Mouse (Mus musculus): ENCODE results near the gene Idh1. TPM values are rescaled to one million over a fixed set of nuclear protein-coding genes. Genes with fewer than 3 reads are reported as not detected.
A peak's percentile ranks its signal among the peaks of the same experiment; 100 is the strongest.

The Idh1 gene
- polyA plus RNA-seq, 1 experiment, result 261 TPM

DNA sequence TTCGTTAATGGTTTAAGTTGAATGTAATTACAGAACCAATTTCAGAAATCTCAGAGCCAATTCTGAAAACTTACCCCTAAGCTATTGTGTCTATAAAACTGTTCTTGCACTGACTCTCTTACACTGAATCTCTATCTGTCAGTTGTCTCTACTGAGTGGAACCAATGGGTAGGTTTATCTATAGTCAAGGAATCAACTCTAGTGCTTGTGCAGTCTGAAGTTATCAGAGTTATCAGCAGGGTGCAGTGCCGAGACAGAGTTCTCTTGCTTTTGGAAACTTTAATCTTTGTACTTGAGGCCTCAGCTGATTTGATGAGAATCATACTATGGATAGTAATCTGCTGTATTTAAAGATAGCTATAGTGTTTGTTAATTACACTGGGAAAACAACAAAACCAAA, 12.1 kb upstream of the Idh1 start:
- TF ChIP-seq POLR2A (IDR thresholded peaks at IDR 0.05; ENCODE audit: borderline replicate concordance, low read depth, low read length) (no peak), CTCF (IDR thresholded peaks at IDR 0.05; ENCODE audit: low read depth, low read length) (no peak)
- no peak overlapping the region for H3K4me3 ChIP-seq (ENCODE audit: insufficient read depth, low read length)
- H3K27ac ChIP-seq (ENCODE audit: insufficient read depth, low read depth, low read length), result no peak overlapping the region
- 0 out of 2 replicates have a peak, but pooled peaks cover 2% of the 10 kb centered on the region for H3K4me1 ChIP-seq (ENCODE audit: control insufficient read depth, insufficient read depth, low read length)

DNA sequence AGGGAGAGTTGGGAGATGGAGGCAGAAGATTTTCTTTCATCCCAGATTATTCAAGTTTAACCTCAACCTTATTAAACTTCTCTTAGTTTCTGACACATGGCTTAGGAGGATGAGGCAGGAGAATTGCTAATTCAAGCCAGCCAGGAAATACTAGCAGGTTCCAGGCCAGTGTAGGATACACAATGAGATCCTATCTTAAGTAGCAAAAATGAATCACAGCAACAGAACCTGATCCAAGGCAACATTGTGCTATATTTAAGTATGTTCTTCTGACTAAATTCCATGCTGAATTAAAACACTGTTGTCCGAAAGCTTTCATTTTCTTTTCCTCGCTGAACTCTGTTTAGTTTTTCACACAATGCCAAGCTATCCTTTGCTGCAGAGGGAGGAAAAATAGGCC, 6.9 kb upstream of the Idh1 start:
- TF ChIP-seq POLR2A (IDR thresholded peaks at IDR 0.05; ENCODE audit: borderline replicate concordance, low read depth, low read length) (no peak), CTCF (IDR thresholded peaks at IDR 0.05; ENCODE audit: low read depth, low read length) (no peak)
- Histone ChIP-seq H3K4me1 (ENCODE audit: control insufficient read depth, insufficient read depth, low read length) (peaks cover 15% of the 10 kb centered on the region), H3K4me3 (ENCODE audit: insufficient read depth, low read length) (no peak overlapping the region), H3K27ac (ENCODE audit: insufficient read depth, low read depth, low read length) (no peak overlapping the region)

DNA sequence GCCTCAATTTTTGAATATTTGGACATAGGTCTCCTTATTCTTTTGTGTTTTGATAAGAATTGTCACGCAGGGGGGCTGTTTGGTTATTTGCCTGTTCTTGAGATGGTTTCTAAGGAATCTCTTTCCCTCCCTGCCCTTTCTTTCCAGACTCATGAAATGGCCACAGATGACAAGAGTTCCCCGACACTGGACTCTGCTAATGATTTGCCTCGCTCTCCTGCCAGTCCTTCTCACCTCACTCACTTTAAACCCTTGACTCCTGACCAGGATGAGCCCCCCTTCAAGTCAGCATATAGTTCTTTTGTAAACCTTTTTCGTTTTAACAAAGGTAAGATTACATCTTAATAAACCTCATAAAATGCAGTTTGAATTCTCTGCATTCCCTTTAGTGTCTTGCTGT, 3.9 kb upstream of the Idh1 start:
- TF ChIP-seq CTCF (IDR thresholded peaks at IDR 0.05; ENCODE audit: low read depth, low read length) (no peak), POLR2A (IDR thresholded peaks at IDR 0.05; ENCODE audit: borderline replicate concordance, low read depth, low read length) (no peak)
- Histone ChIP-seq H3K4me1 (ENCODE audit: control insufficient read depth, insufficient read depth, low read length) (peaks cover 18% of the 10 kb centered on the region), H3K4me3 (ENCODE audit: insufficient read depth, low read length) (no peak overlapping the region), H3K27ac (ENCODE audit: insufficient read depth, low read depth, low read length) (no peak overlapping the region)

DNA sequence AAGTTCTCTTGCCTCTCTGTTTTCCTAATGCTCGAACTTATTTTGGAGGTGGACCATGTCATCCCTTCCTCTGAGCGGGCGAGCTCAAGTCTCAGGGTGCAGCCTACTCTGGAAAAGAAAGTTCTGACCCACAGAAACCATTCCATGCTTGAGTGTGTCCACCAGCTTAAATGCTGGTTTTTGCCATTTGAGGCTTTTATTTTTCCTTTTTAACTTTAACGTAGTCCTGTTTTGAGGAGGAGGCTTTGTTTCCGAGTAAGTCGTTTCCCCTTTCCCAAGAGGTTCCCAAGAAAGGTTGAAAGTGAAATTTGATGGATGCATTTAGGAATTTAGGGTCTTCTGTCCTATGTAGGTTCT, 752 bp upstream of the Idh1 start:
- Histone ChIP-seq H3K4me1 (ENCODE audit: control insufficient read depth, insufficient read depth, low read length) (peaks cover 20% of the 10 kb centered on the region), H3K4me3 (ENCODE audit: insufficient read depth, low read length) (peak overlapping the region; percentile 96), H3K27ac (ENCODE audit: insufficient read depth, low read depth, low read length) (peak overlapping the region; percentile 80)
- no peak for TF ChIP-seq POLR2A (IDR thresholded peaks at IDR 0.05; ENCODE audit: borderline replicate concordance, low read depth, low read length)
- no peak for TF ChIP-seq CTCF (IDR thresholded peaks at IDR 0.05; ENCODE audit: low read depth, low read length)

DNA sequence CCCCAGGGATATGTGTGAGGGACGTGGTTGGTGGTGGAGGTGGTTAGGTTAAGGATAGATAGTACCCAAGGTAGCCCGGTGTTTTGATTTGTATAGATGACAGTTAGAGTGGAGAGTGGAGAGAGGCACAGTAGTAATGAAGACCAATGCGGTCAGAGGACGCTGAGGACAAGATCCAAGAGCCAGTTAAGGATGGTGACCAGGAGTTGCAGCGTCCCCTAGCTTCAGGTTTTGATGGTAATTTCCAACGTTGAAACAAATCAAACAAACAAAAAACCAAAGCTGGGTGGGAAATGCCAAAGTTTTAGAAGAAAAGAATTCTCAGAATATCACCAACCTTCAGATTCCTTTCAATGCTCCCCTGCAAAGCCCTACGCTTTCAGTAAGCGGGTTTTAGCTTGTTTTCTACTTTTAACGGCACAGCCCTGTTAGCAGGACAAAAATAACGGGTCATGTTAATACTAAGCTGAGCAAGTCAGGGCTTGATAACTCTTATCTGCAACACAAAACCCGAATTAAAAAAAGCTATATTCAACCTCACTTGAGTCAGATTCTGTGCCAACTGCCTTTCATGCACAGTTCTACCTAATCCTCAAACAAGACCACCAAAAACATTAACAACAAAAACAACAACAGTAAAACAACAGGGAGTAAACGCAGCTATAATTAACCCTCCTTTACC, 635 bp downstream of the Idh1 start:
- Histone ChIP-seq H3K27ac (ENCODE audit: insufficient read depth, low read depth, low read length) (peak overlapping the region; percentile 96), H3K4me3 (ENCODE audit: insufficient read depth, low read length) (peak overlapping the region; percentile 69), H3K4me1 (ENCODE audit: control insufficient read depth, insufficient read depth, low read length) (peaks cover 24% of the 10 kb centered on the region)
- TF ChIP-seq CTCF (IDR thresholded peaks at IDR 0.05; ENCODE audit: low read depth, low read length) (no peak), POLR2A (IDR thresholded peaks at IDR 0.05; ENCODE audit: borderline replicate concordance, low read depth, low read length) (no peak)

DNA sequence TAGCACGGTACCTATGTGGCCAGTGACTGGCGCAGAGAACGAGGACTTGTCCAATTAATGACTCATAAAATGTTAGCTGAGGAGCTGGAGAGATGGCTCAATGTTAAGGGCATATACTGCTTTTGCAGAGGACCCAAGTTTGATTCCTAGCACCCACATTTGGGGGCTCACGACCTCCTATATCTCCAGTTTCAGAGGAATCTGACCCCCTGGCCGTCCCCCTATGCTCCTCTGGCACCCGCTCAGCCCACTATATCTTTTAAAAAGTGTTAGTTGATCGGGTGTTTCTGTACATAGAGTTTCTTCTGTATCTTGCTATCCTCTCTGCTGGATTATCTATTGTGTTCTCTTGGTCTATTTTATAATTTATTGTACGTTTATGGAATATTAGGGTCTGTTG, 1.3 kb downstream of the Idh1 start:
- no peak overlapping the region for H3K4me3 ChIP-seq (ENCODE audit: insufficient read depth, low read length)
- peaks cover 21% of the 10 kb centered on the region for H3K4me1 ChIP-seq (ENCODE audit: control insufficient read depth, insufficient read depth, low read length)
- no peak overlapping the region for H3K27ac ChIP-seq (ENCODE audit: insufficient read depth, low read depth, low read length)
- TF ChIP-seq POLR2A (IDR thresholded peaks at IDR 0.05; ENCODE audit: borderline replicate concordance, low read depth, low read length), result no peak
- no peak for TF ChIP-seq CTCF (IDR thresholded peaks at IDR 0.05; ENCODE audit: low read depth, low read length)

DNA sequence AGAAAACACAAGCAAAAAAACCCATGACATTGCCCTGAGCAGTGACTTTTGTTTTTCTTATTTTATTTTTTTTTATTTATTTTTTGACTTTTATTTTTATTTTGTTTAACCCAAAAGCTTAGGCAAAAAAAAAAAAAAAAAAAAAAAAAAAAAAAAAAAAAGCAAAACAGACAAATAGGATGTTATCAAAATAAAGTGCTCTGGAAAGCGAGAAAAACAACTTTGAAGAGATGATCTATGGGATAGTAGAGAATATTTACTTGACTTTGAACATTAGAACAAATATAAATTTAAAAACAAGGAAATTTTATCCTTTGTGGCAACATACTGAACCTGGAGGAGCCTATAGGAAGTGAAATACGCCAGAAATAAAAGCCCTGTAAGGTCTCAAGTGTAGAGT, 2.3 kb downstream of the Idh1 start:
- no peak overlapping the region for H3K27ac ChIP-seq (ENCODE audit: insufficient read depth, low read depth, low read length)
- TF ChIP-seq POLR2A (IDR thresholded peaks at IDR 0.05; ENCODE audit: borderline replicate concordance, low read depth, low read length) (no peak), CTCF (IDR thresholded peaks at IDR 0.05; ENCODE audit: low read depth, low read length) (no peak)
- peaks cover 18% of the 10 kb centered on the region for H3K4me1 ChIP-seq (ENCODE audit: control insufficient read depth, insufficient read depth, low read length)
- no peak overlapping the region for H3K4me3 ChIP-seq (ENCODE audit: insufficient read depth, low read length)

DNA sequence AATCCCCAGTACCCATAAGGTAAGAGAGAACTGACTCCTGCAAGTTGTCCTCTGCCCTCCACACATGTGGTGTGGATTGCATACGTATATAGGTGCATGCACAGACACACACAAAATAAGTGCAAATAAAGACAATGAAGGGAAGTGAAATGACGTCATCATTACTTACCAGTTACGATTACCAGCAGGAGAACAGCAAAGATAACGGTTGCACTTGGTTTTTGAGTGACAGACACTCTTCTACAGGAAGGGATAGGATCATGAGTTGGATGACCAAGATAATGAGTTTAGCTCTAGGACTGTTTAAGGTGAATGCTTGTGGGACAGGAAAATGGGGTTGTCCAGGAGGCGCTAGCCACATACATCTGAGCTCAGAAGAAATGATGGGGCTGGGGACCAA, 4.8 kb downstream of the Idh1 start:
- Histone ChIP-seq H3K4me1 (ENCODE audit: control insufficient read depth, insufficient read depth, low read length) (peaks cover 11% of the 10 kb centered on the region), H3K27ac (ENCODE audit: insufficient read depth, low read depth, low read length) (no peak overlapping the region), H3K4me3 (ENCODE audit: insufficient read depth, low read length) (no peak overlapping the region)
- TF ChIP-seq POLR2A (IDR thresholded peaks at IDR 0.05; ENCODE audit: borderline replicate concordance, low read depth, low read length) (no peak), CTCF (IDR thresholded peaks at IDR 0.05; ENCODE audit: low read depth, low read length) (no peak)

DNA sequence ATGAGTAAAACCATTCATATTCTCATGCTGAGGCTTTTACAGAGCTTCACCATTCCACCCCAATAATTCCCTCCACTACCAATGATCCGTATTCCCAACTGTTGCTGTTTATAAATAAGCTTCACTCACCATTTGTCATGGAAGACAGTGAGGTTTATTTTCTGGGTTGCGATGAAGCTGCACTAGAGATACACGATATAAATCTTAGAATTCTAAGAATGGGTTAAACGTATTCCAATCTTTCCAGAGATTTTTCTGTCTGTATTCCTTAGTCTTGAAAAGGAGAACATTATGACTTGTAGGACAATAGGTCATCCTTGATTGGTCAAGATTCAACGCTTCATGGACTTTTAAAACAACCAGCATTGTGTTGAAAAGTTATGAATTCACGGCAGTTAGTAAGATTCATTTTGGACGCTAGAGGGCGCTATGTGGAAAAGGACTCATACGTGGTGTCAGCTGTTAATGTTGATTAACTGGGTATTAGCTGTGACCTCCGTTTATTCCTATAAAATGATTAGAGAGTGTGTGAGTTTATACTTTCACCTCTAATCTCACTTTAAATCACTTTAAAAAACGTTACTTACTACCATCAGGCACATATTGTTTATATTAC, 6.6 kb downstream of the Idh1 start:
- Histone ChIP-seq H3K4me3 (ENCODE audit: insufficient read depth, low read length) (peak overlapping the region; percentile 74), H3K4me1 (ENCODE audit: control insufficient read depth, insufficient read depth, low read length) (peaks cover 13% of the 10 kb centered on the region), H3K27ac (ENCODE audit: insufficient read depth, low read depth, low read length) (peak overlapping the region; percentile 82)
- TF ChIP-seq CTCF (IDR thresholded peaks at IDR 0.05; ENCODE audit: low read depth, low read length), result no peak
- no peak for TF ChIP-seq POLR2A (IDR thresholded peaks at IDR 0.05; ENCODE audit: borderline replicate concordance, low read depth, low read length)

DNA sequence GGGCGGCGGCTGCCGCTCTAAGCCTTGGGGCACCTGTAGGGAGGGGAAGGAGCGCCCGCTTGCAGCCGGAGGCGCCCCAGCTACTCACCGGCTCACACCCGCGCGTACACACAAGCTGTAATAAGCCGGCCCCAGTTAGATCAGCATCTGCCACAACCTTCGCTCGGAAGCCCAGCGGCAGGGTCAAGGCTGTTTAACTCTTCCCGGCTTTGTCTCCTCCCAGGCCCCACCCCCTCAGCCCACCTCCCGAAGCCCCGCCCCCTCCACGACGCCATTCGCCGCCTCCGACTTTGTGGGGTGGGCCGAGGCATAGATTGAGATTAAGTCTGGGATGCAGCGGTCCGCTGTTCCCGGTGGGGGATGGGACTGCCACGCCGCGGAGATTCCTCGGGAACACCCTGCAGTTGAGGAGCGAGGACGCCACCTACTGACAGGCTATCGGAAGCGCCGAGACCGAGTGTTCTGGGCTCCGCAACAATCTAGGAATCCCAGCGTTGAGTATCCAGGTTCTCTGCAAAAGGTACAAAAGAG, 7.3 kb downstream of the Idh1 start:
- H3K27ac ChIP-seq (ENCODE audit: insufficient read depth, low read depth, low read length), result peak overlapping the region; percentile 92
- TF ChIP-seq CTCF (IDR thresholded peaks at IDR 0.05; ENCODE audit: low read depth, low read length), result peak; percentile 73
- TF ChIP-seq POLR2A (IDR thresholded peaks at IDR 0.05; ENCODE audit: borderline replicate concordance, low read depth, low read length), result no peak
- H3K4me1 ChIP-seq (ENCODE audit: control insufficient read depth, insufficient read depth, low read length), result peaks cover 18% of the 10 kb centered on the region
- peak overlapping the region; percentile 85 for H3K4me3 ChIP-seq (ENCODE audit: insufficient read depth, low read length)
